Mouse (Mus musculus): ENCODE data around the gene Togaram2.
A peak's percentile ranks its signal among the peaks of the same experiment; 100 is the strongest.
"Not testable (repeated sequence)": the region's sequence is repeated elsewhere in the genome, so short reads cannot be mapped to it uniquely, and the experiment has no call there.

Togaram2 gene

DNA sequence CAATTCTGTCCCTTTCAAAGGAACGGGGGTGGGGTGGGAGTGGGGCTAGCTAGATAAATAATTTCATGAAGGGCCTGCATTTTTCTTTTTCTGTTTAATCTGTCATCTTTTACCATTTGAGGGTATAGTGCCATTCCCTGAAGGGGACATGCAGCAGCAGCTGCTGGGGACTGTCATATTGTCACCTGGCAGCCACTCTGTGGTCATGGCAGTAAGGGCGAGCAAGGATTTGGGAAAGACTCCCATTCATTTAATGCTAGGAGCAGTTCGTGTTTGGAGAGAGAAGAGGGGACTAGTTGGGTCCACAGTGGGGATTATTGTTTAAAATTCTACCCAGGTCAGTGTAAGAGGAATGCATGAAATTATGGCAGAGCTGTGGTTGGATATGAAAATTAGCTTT, 63.4 kb downstream of the Togaram2 start:
- no peak for DNase-seq (ENCODE audit: low spot score in 2 of 2)

GRCm38 (mm10) chr17:71742156-71742555, 69.1 kb downstream of the Togaram2 start:
- no peak for DNase-seq (ENCODE audit: low spot score in 2 of 2)

- peak; percentile 59 to 82 for DNase-seq (ENCODE audit: low spot score in 2 of 2)
These were observed 69.9 kb downstream of the Togaram2 start for GRCm38 (mm10) chr17:71742935-71743334.

DNA sequence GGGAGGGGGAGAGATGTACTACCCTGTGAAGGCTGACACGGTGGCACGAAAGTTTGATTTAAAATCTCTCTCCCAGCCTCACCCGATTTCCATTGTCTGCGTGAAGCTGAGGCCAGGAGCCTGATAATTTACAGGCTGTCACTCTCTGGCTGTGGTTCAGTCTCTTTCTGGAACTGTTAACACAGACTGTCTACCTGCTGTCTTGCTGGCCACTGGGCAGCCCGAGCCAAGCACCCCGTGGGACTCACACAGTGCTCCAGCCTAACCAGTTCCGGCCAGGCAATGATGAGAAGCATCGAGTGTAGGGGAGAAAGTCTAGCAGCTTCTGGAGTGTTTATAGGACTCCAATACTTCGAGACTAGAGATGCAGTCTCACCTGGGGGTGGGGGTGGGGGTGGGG, 73.1 kb downstream of the Togaram2 start:
- DNase-seq (ENCODE audit: low spot score in 2 of 2) = no peak

GRCm38 (mm10) chr17:71747561-71747960, 74.5 kb downstream of the Togaram2 start:
- DNase-seq (ENCODE audit: low spot score in 2 of 2) = no peak

GRCm38 (mm10) chr17:71749616-71750168, 76.6 kb downstream of the Togaram2 start:
- no peak for DNase-seq (ENCODE audit: low spot score in 2 of 2)

GRCm38 (mm10) chr17:71752831-71753230, 79.8 kb downstream of the Togaram2 start, which contains the start of gene Pcare:
Gene Pcare (minus strand): TSS chr17:71752894.
- no peak for DNase-seq (ENCODE audit: low spot score in 2 of 2)

- DNase-seq (ENCODE audit: low spot score in 2 of 2) = no peak
These were observed 87.5 kb downstream of the Togaram2 start for GRCm38 (mm10) chr17:71760536-71760935.

DNA sequence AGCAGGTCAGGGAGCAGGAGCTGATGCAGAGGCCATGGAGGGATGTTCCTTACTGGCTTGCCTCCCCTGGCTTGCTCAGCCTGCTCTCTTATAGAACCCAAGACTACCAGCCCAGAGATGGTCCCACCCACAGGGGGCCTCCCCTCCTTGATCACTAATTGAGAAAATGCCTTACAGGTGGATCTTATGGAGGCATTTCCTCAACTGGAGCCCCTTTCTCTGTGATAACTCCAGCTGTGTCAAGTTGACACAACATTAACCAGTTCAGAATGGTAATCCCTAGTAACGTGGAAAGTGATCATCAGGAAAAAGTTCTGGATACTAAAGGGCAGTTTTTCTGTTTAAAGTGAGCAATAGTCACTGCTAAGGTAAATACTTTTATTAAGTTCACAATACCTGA, 95.1 kb downstream of the Togaram2 start, which contains the start of gene Clip4:
Gene Clip4, plus strand, starts transcription at position 301 of the 400 bp plus-strand sequence.
- not testable (repeated sequence) for DNase-seq (ENCODE audit: low spot score in 2 of 2)

- no peak for DNase-seq (ENCODE audit: low spot score in 2 of 2)
These were observed 96.5 kb downstream of the Togaram2 start for GRCm38 (mm10) chr17:71769564-71769963.

- no peak for DNase-seq (ENCODE audit: low spot score in 2 of 2)
These were observed 97.6 kb downstream of the Togaram2 start for GRCm38 (mm10) chr17:71770696-71771095.

DNA sequence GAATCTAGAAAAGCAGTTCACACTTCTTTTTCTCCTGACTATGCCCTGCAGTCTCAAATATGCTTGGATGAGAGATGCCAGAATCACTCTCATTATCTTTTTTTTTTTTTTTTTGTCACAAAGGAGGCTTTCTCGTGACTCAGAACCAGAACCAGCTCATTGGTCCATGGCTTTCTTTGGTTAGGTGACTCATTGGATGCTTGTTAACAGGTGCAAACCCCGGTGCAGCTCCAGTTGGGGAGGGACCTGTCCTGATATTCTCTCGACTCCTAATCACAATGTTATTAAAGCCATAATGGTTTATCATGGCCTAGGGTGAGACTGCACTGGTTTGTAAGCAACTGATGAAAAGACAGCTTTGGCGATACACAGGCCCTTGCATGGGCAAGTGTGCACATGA, 101.1 kb downstream of the Togaram2 start:
- DNase-seq (ENCODE audit: low spot score in 2 of 2) = no peak

- no peak for DNase-seq (ENCODE audit: low spot score in 2 of 2)
These were observed 102.2 kb downstream of the Togaram2 start for GRCm38 (mm10) chr17:71775279-71775678.

GRCm38 (mm10) chr17:71778696-71779095, 105.6 kb downstream of the Togaram2 start:
- DNase-seq (ENCODE audit: low spot score in 2 of 2) = no peak

Data from left cerebral cortex, adult 9 months (tissue).